Mouse (Mus musculus) liver, adult (tissue): ENCODE results near the gene Tmem208.

Experiments used
- GATA4 ChIP-seq: IDR thresholded peaks from 2 replicates; pipeline ENCODE4 v1.6.1; 2014; ENCODE audit warnings: mild to moderate bottlenecking, low read length; ENCODE audit not compliant: insufficient replicate concordance

The Tmem208 gene

GRCm38 (mm10) chr8:105356681-105357080, 30.5 kb downstream of the Tmem208 start:
- no peak for TF ChIP-seq GATA4

GRCm38 (mm10) chr8:105359208-105359607, 33.1 kb downstream of the Tmem208 start:
- TF ChIP-seq GATA4, result no peak

GRCm38 (mm10) chr8:105359646-105360045, 33.5 kb downstream of the Tmem208 start:
- TF ChIP-seq GATA4, result no peak

- TF ChIP-seq GATA4, result no peak
Observed at GRCm38 (mm10) chr8:105361751-105362702, 35.9 kb downstream of the Tmem208 start.

GRCm38 (mm10) chr8:105367107-105367506, 41.0 kb downstream of the Tmem208 start:
- TF ChIP-seq GATA4, result no peak

GRCm38 (mm10) chr8:105372473-105372872, 46.3 kb downstream of the Tmem208 start:
- no peak for TF ChIP-seq GATA4

- TF ChIP-seq GATA4, result no peak
Observed at GRCm38 (mm10) chr8:105373032-105373431, 46.9 kb downstream of the Tmem208 start, which contains the start of gene Plekhg4. Gene Plekhg4 (plus strand): TSS chr8:105373274.

- no peak for TF ChIP-seq GATA4
Observed at GRCm38 (mm10) chr8:105374513-105374966, 48.4 kb downstream of the Tmem208 start.

GRCm38 (mm10) chr8:105378673-105379072, 52.5 kb downstream of the Tmem208 start:
- no peak for TF ChIP-seq GATA4

- TF ChIP-seq GATA4, result no peak
Observed at GRCm38 (mm10) chr8:105380308-105380707, 54.2 kb downstream of the Tmem208 start.

- TF ChIP-seq GATA4, result no peak
Observed at GRCm38 (mm10) chr8:105384070-105384469, 57.9 kb downstream of the Tmem208 start.
